Mouse (Mus musculus) cerebellum, adult 9-11 months (tissue): ENCODE measurements around the gene Mex3d.

ENCODE experiments used
- DNase-seq: peaks from one replicate; pipeline ENCODE4 v3.0.0; 2022

Mex3d gene

DNA sequence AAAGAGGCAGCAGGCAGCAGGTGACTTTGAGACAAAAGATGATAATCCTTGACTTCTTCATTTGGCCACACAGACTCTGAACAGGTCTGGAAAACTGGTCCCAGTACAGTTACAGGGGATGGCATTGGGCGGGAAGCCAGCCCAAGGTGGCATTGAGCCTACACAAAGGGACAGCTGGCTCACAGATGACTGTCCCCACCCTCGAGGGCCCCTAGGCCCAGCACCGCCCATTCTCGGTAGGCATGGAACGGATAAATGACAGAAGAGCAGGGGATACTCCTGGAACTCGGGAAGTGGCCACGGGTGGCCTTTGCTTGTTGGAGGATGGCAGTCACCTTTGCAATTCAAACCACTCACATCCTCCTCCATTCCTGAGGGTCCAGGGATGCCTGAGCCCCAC is 2.1 kb downstream of the Mex3d start:
- DNase-seq: peak; percentile 66

DNA sequence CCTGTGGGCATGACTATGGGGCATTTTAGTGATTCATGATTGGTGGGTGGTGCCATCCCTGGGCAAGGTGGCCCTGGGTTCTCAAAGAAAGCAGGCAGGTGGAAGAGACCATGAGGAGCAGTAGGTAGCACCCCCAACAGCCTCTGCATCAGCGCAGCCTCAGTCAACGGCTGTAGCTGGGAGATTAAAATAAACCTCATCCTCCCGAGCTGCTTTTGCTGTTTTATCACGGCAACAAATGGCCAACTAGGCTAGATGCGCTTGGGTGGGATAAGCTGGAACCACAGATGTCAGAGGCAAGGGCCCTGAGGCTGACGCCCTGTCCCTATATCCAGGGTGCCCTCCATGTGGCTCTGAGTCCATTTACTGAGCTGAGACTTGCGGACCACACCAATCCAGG is 2.8 kb downstream of the Mex3d start:
- DNase-seq: no peak

DNA sequence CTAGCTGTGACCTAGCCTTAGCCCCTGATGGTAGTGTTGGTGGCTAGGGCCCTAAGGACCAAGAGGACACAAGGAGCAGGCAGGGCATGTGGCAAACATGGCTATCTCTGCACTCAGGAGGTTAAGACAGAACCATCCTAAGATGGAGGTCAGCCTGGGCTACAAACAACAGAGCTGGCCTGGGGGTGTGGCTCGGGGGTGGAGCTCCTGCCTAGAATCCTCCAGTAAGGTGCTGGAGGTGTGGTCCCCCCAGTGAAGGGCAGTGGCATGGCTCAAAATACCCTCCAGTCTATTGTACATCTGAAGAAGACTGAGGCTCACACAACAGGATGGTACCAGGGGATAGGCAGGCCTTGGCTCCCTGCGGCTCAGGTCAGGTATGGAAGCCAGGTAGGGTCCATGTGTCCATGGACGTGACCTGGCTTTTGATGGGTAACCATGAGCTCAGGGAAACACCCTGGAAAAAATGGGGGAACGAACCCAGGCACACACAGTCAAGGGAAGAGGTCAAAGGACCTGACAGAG is 3.3 kb downstream of the Mex3d start:
- peak; percentile 61 for DNase-seq

DNA sequence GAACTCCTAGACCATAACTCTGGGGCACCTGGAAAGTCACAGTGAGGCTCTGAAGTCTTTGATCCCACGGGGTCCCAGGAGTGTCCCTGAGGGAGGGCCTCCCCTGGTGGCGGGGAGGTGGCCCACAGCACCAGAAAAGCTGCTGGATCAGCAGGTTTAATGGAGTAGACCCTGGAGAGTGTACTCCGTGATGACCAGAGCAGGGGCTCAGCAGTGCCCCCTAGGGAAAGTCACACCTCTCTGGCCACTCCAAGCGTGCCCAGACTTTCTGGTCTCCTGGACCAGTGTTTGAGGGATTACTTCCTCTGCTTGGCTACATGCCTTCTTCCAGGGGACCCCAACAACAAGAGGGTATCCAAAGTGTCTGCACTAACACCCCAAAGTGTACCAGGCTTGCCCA is 4.0 kb downstream of the Mex3d start:
- peak; percentile 57 for DNase-seq

DNA sequence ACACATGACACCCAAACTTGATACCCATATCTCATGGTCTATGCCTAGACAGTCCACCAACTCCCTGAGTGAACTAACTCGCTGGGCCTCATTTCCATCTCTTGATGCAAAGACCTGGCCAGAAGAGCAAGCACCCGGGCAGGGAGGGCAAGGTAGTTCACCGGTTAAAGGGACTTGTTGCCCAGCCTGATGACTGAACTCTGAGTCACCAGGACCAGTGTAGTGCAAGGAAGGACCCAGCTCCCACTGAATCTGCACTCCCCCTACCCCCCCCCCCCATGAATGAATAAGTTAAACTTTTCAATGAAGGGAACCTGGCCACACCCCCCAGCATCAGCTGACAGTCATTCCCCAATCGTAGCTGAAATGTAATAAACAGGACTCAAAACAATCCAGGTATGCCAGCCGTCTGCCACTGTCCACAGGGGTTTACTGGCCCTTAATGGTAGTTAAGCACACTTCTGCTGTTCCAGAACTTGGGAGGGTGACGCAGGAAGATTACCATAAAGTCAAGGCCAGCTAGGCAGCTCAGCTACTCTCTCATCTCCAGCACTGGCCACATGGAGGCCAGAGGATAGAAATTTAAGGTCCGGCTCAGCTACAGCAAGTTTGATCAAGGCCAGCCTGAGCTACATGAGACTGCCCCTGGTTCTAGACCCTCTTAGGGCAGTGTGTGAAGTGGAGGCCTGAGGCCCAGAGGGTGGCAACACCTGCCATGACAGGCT is 4.7 kb downstream of the Mex3d start:
- no peak for DNase-seq

DNA sequence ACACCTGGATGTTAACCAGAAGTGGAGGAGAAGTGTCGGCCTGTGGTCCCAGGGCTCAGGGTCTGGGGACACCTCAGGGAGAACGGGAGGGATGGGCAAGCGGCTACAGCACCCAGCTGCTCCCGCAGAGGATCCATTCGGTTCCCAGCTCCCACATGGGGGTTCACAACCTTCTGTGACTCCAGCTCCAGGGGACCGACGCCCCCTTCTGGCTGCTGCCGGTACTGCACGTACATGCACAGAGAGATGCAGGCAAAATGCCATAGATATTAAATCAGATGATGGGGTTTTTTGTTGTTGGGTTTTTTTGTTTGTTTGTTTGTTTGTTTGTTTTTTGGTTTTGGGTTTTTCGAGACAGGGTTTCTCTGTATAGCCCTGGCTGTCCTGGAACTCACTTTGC is 9.7 kb downstream of the Mex3d start:
- DNase-seq: no peak

DNA sequence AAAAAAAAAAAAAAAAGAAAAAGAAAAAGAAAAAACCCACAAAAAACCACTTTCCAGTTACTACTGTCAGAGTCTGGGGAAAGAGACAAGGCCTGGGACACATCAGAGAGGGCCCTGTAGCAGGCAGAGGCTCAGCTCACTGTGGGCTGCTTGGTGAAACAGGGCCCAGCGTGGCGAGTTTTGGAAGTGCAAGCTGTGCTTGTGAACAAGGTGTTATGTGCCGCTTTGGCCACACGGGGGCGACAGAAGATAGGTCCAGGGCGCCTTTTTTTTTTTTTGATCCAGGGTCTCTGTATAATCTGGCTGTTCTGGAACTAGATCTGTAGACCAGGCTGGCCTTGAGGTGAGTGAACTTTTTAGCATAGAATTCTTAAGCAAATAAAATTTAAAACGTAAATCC is 11.3 kb downstream of the Mex3d start:
- peak; percentile 89 for DNase-seq

DNA sequence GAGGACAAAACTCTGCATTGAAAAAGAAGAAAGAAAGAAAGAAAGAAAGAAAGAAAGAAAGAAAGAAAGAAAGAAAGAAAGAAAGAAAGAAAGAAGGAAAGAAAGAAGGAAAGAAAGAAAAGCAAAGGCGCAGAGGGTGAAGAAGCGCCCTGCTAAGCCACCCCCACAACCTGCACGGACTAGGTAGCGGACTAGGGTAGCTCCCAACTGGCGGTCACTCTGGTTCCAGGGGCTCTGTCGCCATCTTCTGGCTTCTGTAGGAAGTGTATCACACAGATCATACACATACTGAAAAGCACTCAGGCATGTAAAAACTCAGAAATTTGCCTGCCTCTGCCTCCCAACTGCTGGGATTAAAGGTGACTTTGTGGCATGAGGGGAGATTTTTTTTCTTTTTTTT is 13.4 kb downstream of the Mex3d start:
- DNase-seq: peak; percentile 86

DNA sequence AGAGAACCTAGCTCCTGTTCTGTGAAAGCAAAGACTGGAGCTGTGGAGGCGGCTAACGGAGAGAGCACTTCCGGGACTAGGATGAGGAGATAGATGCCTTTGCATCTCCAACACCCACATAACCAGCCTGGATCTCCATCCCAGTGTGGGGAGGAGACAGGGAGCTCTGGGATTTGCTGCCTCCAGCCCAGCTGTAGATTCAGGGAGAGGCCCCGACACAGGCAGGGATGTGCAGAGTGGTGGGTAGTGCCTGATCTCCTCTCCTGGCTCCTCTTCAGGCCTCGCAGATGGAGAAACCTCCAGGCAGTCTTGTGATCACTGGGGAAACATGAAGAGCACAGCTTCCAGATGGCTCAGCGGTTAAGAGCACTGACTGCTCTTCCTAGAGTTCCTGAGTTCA is 14.8 kb downstream of the Mex3d start:
- no peak for DNase-seq

DNA sequence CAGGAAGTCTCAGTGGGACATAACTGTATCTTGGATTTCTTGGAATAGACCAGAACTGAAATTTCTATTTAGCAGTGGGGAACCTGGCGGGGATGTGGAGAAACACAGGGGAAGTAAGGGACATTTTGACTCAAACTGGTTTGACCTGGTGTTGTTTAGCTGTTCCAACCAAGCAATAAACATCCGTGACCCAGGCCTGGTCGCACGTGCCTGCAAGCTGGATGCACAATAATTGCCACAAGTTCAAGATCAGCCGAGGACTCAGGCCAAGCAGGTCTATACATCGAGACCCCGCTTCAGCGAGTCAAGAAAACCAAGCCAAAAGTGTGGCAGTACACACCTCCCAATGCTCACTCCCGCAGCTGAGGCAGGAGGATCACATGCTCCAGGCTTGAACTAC is 15.5 kb downstream of the Mex3d start:
- no peak for DNase-seq

DNA sequence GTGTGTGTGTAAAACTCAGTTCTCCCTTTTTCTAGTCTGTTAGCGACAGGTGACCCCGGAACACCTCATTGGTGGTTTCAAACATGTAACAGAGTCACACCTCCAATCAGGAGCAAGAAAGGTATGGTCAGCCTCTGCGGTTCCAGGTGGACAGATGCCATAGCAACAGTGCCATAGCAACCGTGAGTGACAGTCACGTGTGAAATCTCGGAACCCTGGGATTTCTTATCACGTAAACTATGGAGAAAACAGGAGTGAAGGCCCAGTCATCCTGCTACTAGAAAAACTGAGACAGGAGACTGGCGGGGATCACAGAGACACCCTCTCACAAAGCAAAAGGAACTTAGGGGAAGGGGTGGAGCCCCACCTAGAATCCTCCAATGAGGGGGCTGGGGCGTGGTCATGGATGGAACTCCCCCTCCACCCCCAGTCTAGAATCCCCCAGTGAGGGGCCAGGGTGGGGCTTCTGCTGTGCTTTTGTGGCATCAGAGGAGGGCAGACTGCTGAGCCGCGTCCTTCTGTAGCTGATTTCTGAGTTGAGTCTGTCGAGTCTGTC is 16.0 kb downstream of the Mex3d start:
- peak; percentile 82 for DNase-seq

DNA sequence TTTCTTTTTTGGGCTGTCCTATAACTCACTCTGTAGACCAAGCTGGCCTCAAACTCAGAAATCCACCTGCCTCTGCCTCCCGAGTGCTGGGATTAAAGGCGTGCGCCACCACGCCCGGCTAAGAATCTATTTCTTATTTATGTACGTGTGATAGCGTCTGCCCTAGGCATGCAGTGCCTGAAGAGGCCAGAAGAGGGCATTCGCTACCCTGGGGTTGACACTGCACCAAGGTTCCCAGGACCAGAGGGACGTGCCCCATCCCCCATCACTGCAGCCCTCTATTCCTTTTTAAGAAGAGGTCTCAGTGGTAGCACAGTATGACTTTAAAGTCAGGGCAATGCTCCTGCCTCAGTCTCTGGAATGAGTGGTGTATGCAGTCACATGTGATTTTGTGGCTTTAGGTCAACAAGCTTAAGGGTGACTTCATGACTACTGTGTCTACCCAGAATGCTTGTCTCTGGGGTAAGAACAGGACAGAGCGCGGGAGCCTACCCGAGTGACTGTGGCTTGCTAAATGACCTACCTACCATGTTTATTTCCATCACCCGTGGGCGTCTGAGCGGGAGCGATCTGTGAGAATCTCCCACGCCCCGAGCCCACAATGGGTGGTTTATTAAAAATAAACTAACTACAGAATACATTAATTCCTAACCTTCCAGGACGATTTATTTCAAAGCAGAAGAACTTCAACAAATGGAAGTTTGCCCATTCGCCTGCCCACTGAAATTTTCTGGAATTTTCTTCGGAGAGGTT is 17.3 kb downstream of the Mex3d start:
- DNase-seq: no peak

DNA sequence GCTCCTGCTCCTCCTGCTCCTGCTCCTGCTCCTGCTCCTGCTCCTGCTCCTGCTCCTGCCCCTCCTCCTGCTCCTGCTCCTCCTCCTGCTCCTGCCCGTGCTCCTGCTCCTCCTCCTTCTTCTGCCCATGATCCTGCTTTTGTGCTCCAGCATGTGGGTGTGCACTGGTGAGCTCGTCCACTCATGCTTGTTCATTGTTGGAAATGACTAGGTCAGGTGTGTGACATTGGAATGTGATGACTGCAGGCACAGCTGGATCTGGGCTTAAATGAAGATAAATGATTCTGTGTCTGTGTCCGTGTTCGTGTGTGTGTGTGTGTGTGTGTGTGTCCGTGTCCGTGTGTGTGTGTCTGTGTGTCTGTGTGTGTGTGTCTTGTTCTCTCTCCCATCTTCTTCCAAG is 19.1 kb downstream of the Mex3d start:
- DNase-seq: no peak

DNA sequence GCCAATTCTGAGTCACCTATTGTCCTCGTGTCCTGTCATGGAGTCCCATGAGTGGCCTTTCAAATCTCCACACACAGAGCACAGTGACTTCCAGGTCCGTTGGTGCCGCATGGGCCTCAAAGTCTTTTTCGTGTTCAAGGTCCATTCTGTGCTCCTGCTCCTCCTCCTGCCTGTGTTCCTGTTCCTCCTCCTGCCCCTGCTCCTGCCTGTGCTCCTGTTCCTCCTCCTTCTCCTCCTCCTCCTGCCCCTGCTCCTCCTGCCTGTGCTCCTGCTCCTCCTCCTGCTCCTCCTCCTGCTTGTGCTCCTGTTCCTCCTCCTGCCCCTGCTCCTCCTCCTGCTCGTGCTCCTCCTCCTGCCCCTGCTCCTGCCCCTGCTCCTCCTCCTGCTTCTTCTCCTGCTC is 19.5 kb downstream of the Mex3d start:
- no peak for DNase-seq

DNA sequence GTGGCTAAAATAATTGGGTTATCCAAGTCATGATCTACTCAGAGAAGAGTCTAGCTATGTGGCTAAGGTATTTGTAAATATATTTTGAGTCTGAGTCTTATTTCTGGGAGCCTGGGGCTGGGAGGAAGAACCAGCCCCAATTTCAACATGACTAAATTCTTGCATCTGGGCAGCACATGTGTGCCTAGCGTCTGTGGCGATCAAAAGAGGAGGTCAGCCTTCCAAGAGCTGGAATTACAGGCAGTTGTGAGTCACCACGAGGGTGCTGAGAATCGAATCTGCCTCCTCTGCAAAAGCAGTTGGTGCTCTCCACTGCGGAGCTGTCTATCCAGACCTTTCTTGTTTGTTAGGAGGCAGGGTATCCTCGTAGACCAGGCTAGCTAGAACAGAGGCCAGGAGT is 21.7 kb downstream of the Mex3d start:
- no peak for DNase-seq

DNA sequence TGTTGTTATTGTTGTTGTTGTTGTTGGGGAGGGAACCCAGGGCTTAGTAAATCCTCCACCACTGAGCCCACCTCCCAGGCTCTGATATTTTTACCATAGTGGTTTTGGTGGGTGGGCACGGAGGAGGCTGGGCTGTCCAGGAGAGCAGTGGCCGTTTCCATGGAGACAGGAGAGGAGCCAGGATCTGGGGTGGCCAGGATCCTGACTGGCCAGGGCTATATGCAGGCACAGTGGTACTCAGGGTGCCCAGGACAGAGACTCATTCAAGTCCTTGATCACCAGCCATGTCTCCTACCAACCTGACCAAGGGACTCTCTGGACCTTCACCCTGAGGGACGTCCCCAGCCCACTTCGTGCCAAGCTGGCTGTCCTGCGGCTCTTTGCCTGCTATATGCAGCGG is 23.7 kb downstream of the Mex3d start:
- no peak for DNase-seq

DNA sequence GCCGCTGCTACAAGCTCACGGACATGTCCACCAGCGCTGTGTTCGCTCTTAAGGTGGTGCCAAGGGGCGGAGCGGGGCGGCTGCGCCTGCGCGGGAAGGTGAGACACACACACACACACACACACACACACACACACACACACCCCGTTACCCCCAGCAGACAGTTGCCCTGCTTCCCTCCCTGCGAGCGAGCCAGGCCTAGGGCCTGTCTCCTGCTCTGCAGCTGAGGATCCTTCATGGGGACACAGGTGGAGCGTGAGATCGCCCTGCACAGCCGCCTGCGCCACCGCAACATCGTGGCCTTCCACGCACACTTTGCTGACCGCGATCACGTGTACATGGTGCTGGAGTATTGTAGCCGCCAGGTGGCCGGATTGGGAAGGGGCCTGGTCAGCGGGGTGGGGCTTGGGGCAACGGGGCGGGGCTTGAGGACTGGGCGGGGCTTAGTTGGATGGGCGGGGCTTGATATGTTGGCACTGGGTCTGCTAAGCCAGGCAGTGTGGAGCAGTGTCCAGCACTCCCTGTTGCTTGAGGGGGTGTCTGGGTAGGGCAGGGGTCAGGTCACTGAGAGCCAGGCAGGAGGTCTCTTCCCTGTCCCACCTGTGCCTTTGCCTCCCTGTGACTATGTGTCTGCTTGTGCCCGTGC is 29.3 kb downstream of the Mex3d start:
- peak; percentile 86 for DNase-seq

DNA sequence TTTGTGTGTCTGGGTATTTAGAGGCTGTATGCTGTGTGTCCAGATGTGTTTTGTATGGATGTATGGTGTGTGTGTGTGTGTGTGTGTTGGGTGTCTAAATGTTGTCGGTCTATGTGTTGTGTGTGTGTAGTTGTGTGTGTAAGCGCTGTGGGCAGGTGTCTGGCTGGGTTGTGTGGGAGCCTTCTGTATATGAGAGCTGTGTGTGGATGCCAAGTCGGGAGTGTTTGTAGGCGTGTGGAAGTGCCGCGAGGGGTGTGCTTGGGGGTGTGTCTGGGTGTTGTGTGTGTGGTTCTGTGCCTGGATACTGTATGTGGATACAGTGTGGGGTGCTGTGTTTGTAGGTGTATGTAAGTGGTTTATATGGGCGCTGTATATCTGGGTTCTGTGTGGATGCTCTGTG is 30.1 kb downstream of the Mex3d start:
- no peak for DNase-seq

DNA sequence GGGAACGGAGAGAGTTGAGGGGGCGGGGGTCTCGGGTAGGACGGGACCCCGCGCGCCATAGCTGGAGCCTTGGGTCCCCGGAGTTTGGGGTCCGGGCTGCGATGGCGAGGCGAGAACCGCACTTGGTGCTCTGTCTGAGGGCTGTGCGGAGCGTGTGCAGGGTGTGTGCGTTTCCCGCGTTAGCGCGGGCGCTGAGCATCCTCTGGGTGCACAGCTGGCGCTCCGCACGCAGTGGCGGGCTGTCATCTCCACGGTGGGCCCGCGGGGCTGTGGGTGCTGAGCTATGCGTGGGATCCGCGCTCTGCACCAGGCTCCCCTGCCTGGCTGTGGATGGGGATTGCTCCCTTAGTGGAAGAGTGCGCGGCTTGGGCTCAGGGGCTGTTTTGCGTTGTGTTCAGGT is 30.7 kb downstream of the Mex3d start:
- no peak for DNase-seq

DNA sequence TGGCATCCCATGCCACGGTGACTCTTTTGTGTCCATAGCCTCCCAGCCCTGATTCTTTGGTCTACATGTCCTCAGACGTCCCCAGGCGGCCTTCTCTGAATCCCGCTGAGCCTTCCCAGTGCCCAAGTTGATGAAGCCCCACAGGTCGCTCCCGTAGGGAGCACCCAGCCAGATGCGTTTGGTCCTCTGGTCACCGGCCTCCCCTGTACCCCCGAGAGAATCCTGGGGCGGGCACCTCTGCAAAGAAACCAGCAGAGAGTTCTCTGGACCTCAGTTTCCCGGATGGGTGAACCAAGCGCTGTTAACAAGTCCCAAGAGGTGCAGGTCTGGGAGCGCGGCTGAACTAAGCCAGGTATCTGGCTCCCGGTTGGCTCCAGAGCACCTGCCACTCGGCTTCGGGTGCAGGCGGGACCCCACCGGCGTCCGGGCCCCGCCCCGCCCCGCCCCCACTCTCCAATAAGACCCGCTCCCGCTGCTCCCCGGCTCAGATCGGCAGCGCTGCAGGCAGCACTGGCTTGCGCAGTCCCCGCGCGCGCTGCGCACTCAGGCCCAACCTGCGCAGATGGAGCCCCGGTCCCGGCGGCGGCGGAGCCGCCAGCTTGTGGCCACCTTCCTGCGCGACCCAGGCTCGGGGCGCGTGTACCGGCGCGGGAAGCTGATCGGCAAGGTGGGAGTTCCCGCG is 31.3 kb downstream of the Mex3d start, which contains the start of gene Plk5:
Gene Plk5, plus strand, starts transcription at position 459 of the 682 bp plus-strand sequence.
- peak; percentile 84 for DNase-seq

DNA sequence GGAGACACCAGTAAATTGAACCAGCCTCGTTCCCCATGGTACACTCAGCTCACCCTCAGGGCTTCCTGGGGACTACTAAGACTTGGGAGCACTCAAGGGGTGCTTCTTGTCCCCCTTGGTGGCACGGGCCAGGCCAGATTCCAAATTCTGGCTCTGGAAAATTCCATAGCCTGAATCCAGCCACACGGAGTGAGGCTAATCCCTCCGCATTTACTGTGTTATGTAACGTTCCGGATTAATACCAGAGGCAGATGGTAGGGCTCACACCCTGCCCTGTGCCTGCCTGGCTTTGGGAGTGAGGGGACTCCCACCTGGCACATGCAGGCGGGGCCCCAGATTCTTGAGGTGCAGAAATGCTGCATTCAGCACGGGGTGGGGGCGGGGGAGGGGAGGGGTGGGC is 32.0 kb downstream of the Mex3d start:
- peak; percentile 89 for DNase-seq

DNA sequence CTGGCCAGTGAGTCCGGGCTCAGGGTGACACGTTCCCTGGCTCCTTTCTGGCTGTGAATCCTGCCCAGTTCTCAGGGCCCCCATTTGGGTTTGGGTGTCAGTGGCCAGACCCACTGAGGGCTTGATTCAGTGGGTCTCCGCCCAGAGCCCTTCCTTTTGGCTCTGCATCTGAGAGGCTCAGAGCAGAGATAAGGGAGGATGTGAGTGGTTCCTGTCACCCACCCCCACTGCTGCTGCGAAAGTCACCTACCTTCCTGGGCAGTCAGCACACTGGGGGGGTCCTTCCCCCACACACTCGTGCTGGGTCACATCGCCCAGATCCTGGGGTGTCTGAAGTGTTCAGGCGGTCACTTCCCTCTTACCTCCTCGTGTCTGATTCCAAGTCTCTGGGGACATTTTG is 34.7 kb downstream of the Mex3d start:
- no peak for DNase-seq

DNA sequence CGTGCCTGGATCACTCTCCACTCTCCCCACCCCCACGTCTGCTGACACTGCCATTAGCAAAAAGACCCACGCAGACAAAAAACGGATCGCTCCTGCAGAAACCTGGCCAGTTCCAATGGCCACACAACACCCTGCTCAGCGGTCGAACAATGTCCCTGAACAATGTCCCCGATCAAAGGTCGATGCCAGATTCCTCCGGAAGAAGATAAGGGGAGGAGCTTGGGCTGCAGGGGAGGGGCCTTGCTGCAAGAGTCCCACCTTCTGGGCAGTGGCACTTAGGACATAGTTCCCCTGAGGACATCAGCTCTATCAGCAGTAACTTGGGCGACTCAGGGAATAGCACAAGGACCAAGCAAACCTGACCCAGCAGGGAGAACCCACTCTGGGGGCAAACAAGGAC is 35.6 kb downstream of the Mex3d start:
- no peak for DNase-seq
